Mouse (Mus musculus) forebrain, embryonic 11.5 days (tissue): ENCODE measurements at regions not wholly inside any gene's neighbourhood (a gene's known extent, or its start where the extent isn't known, plus 50 kb on each side); places are given as distances from the start of the nearest gene placed in this dataset.

Experiments
- ATAC-seq: fragments of 200-750 bp; cut with Nextera tagmentation; replicated peaks from 2 replicates; pipeline ENCODE4 v1.8.0; 2017; ENCODE audit warnings: moderate TSS enrichment; ENCODE audit not compliant: low FRiP score
- DNase-seq: peaks from one replicate; pipeline ENCODE4 v3.0.0-alpha.2; 2017; ENCODE audit warnings: low spot score
- H3K27ac ChIP-seq: fragments of 300-500 bp; sonication (generic); 2 replicates; pipeline ENCODE4 v1.5.1; 2014; ENCODE audit warnings: low read depth, low read length
- H3K27me3 ChIP-seq: fragments of 300-500 bp; sonication (generic); 2 replicates; pipeline ENCODE4 v1.6.1; 2014; ENCODE audit warnings: mild to moderate bottlenecking, low read length, mixed read lengths; ENCODE audit not compliant: control insufficient read depth, insufficient read depth
- H3K36me3 ChIP-seq: fragments of 300-500 bp; sonication (generic); 2 replicates; pipeline ENCODE4 v1.6.1; 2014; ENCODE audit warnings: mild to moderate bottlenecking, low read length, moderate library complexity, mixed read lengths; ENCODE audit not compliant: control insufficient read depth, insufficient read depth
- H3K4me1 ChIP-seq: fragments of 300-500 bp; sonication (generic); replicated peaks from 2 replicates; pipeline ENCODE4 v1.6.1; 2014; ENCODE audit warnings: low read length, mixed read lengths; ENCODE audit not compliant: control insufficient read depth, insufficient read depth
- H3K4me2 ChIP-seq: fragments of 300-500 bp; sonication (generic); 2 replicates; pipeline ENCODE4 v1.6.1; 2014; ENCODE audit warnings: low read depth, mild to moderate bottlenecking, low read length, moderate library complexity, mixed read lengths; ENCODE audit not compliant: severe bottlenecking
- H3K4me3 ChIP-seq: fragments of 300-500 bp; sonication (generic); 2 replicates; pipeline ENCODE4 v1.5.1; 2014; ENCODE audit warnings: low read depth, low read length
- H3K9ac ChIP-seq: fragments of 300-500 bp; sonication (generic); 2 replicates; pipeline ENCODE4 v1.6.1; 2014; ENCODE audit warnings: low read length
- H3K9me3 ChIP-seq: fragments of 300-500 bp; sonication (generic); 2 replicates; pipeline ENCODE4 v1.6.1; 2016; ENCODE audit warnings: low read length, mixed read lengths; ENCODE audit not compliant: control insufficient read depth
- WGBS: fragments of 180-500 bp; shearing (Covaris S2); extraction: QIAGEN DNeasy Blood & Tissue Kit; methylation state at CpG from one replicate; pipeline ENCODE4 v1.1.7; 2014; 5-methylcytosine and 5-hydroxymethylcytosine counted together

GRCm38 (mm10) chr2:169397013-169397412 lies 190.5 kb downstream of the Gm11011 start:
- Histone ChIP-seq H3K27ac (no peak overlapping the region), H3K4me1 (no peaks in the 10 kb centered on the region)
- no peak for DNase-seq

GRCm38 (mm10) chr2:169396294-169396693 lies 191.3 kb downstream of the Gm11011 start:
- H3K4me2 ChIP-seq: no peak overlapping the region
- WGBS: 85% methylated on average over 4 of the region's 4 CpGs
- no peaks in the 10 kb centered on the region for H3K9me3 ChIP-seq
- H3K27ac ChIP-seq: no peak overlapping the region
- no peak overlapping the region for H3K9ac ChIP-seq
- no peak overlapping the region for H3K4me3 ChIP-seq
- DNase-seq (no peak), ATAC-seq (no peak)
- no peaks in the 10 kb centered on the region for H3K36me3 ChIP-seq
- H3K27me3 ChIP-seq: no peaks in the 10 kb centered on the region
- H3K4me1 ChIP-seq: no peaks in the 10 kb centered on the region

More at GRCm38 (mm10) chr2:169397013-169397412, 190.5 kb downstream of the Gm11011 start:
- no peak overlapping the region for H3K4me2 ChIP-seq
- WGBS: 91% methylated on average over 4 of the region's 4 CpGs
- H3K4me3 ChIP-seq: no peak overlapping the region
- H3K36me3 ChIP-seq: no peaks in the 10 kb centered on the region
- H3K9me3 ChIP-seq: no peaks in the 10 kb centered on the region
- H3K27me3 ChIP-seq: no peaks in the 10 kb centered on the region
- ATAC-seq: no peak
- no peak overlapping the region for H3K9ac ChIP-seq

GRCm38 (mm10) chr2:169389611-169390010 lies 197.9 kb downstream of the Gm11011 start:
- H3K27ac ChIP-seq: no peak overlapping the region
- H3K4me1 ChIP-seq: no peaks in the 10 kb centered on the region; the same call in 1 of the 2 replicates
- no peak overlapping the region for H3K4me2 ChIP-seq
- ATAC-seq (no peak), DNase-seq (no peak)
- 85% methylated on average over 4 of the region's 4 CpGs for WGBS
- H3K36me3 ChIP-seq: no peaks in the 10 kb centered on the region
- H3K27me3 ChIP-seq: no peaks in the 10 kb centered on the region
- no peaks in the 10 kb centered on the region for H3K9me3 ChIP-seq
- H3K4me3 ChIP-seq: no peak overlapping the region
- no peak overlapping the region for H3K9ac ChIP-seq

- Histone ChIP-seq H3K4me2 (no peak overlapping the region), H3K27ac (no peak overlapping the region), H3K36me3 (no peaks in the 10 kb centered on the region), H3K4me1 (no peaks in the 10 kb centered on the region; the same call in 1 of the 2 replicates), H3K4me3 (no peak overlapping the region), H3K27me3 (no peaks in the 10 kb centered on the region), H3K9ac (no peak overlapping the region), H3K9me3 (no peaks in the 10 kb centered on the region; the same call in 1 of the 2 replicates)
- WGBS: 77% methylated on average over 8 of the region's 8 CpGs
- no peak for DNase-seq
- ATAC-seq: no peak
Observed at GRCm38 (mm10) chr2:169388569-169388968, 199.0 kb downstream of the Gm11011 start.

DNA sequence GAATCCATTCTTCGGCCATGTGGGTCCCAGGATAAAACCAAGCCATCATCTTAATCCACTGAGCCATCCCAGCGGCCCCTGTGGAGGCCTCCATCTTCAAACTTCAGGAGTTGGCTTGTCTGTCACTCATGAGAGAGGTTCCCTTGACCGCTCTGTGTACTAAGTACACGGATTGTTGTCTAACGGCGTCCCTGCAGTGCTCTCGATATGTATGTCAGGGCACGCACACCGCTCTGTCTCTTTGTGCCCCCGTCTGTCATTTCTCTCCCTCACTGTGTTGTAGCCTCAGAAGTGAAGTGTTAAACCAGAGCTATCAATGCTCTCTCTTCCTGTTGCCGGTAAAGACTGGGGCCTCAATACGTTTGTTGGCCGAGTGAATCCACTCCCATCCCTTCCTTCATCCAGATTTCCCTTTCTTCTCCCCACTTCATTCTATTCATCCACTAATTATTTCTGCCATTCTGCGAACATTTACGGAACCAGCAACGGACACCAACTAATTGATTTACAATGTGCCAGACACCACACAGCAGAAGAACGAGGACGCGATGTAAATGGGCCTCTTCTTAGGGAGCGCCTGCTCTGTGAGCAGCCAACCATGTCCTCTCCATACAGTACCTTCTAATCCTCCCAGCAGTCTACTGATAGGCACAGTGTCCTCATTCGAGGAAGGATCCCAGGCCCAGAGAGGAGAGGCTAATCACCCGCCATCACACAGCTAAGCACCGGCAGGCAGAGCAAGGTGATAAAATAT lies 199.6 kb downstream of the Gm11011 start:
- Histone ChIP-seq H3K9me3 (no peaks in the 10 kb centered on the region; the same call in 1 of the 2 replicates), H3K4me3 (no peak overlapping the region), H3K4me1 (no peaks in the 10 kb centered on the region; the same call in 1 of the 2 replicates), H3K36me3 (no peaks in the 10 kb centered on the region), H3K27ac (no peak overlapping the region), H3K4me2 (no peak overlapping the region), H3K9ac (no peak overlapping the region), H3K27me3 (no peaks in the 10 kb centered on the region)
- ATAC-seq (0 out of 2 replicates have a peak, but pooled peaks have one; percentile 53), DNase-seq (no peak)
- 45% methylated on average over 23 of the region's 23 CpGs for WGBS

DNA sequence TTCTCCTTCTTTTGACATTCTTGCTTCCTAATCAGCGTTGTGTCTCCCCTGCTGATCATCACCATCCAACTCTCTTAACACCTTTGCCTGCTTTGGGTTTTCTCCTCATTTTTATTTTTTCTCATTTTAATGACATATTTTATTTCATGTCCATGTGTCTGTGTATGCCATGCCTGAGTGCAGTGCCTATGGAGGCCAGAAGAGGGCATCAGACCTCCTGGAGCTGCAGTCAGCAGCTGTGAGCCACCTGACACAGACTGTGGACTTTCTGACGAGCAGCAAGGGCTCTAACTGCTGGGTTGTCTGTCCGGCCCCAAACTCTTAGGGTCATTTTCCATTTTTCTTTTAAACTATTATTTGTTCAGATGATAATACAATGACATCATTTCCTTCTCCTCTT lies 203.8 kb downstream of the Gm11011 start:
- ATAC-seq (no peak), DNase-seq (no peak)
- Histone ChIP-seq H3K4me3 (no peak overlapping the region), H3K27ac (no peak overlapping the region), H3K9me3 (no peaks in the 10 kb centered on the region; the same call in 1 of the 2 replicates), H3K4me2 (no peak overlapping the region), H3K9ac (no peak overlapping the region), H3K27me3 (no peaks in the 10 kb centered on the region), H3K4me1 (no peaks in the 10 kb centered on the region; the same call in 1 of the 2 replicates), H3K36me3 (no peaks in the 10 kb centered on the region)
- 93% methylated on average over 3 of the region's 3 CpGs for WGBS

GRCm38 (mm10) chr2:169373069-169373468 lies 214.5 kb downstream of the Gm11011 start:
- no peaks in the 10 kb centered on the region for H3K36me3 ChIP-seq
- 91% methylated on average over 7 of the region's 7 CpGs for WGBS
- ATAC-seq: no peak

GRCm38 (mm10) chr2:169365046-169365445 lies 222.5 kb downstream of the Gm11011 start:
- no peak overlapping the region for H3K27ac ChIP-seq
- H3K4me2 ChIP-seq: no peak overlapping the region
- 75% methylated on average over 4 of the region's 4 CpGs for WGBS
- no peak overlapping the region for H3K4me3 ChIP-seq
- no peaks in the 10 kb centered on the region for H3K36me3 ChIP-seq
- no peak for DNase-seq
- H3K9ac ChIP-seq: no peak overlapping the region
- H3K4me1 ChIP-seq: no peaks in the 10 kb centered on the region
- no peak for ATAC-seq
- H3K27me3 ChIP-seq: no peaks in the 10 kb centered on the region
- no peaks in the 10 kb centered on the region for H3K9me3 ChIP-seq

More at GRCm38 (mm10) chr2:169373069-169373468, 214.5 kb downstream of the Gm11011 start:
- Histone ChIP-seq H3K27ac (no peak overlapping the region), H3K9ac (no peak overlapping the region), H3K27me3 (no peaks in the 10 kb centered on the region), H3K4me1 (no peaks in the 10 kb centered on the region), H3K4me3 (no peak overlapping the region), H3K9me3 (no peaks in the 10 kb centered on the region), H3K4me2 (no peak overlapping the region)
- no peak for DNase-seq
